Mouse (Mus musculus): Measurements from ENCODE around the gene Usp40.

- TF ChIP-seq CTCF (IDR thresholded peaks at IDR 0.05; ENCODE audit: insufficient read depth, low read length) (no peak), POLR2A (IDR thresholded peaks at IDR 0.05; ENCODE audit: borderline replicate concordance, extremely low read depth, low read depth, low read length) (no peak)
These were observed 600 bp downstream of the Usp40 start for GRCm38 (mm10) chr1:88007692-88008210.
